Mouse (Mus musculus): ENCODE results near the gene Neurod6. TPM values are rescaled to one million over a fixed set of nuclear protein-coding genes. Genes with fewer than 3 reads are reported as not detected.
"Not testable (repeated sequence)": the region's sequence is repeated elsewhere in the genome, so short reads cannot be mapped to it uniquely, and the experiment has no call there.

The Neurod6 gene
- not detected in 2 replicates for polyA plus RNA-seq (2015; fragmentation: Nextera tagmentation; extraction: Ambion mirVana)

GRCm38 (mm10) chr6:55680974-55681373 is at the start of gene Neurod6:
Gene Neurod6 (minus strand): TSS chr6:55681263.
- Histone ChIP-seq H3K36me3 (ENCODE audit: insufficient read depth, low read length) (no peaks in the 10 kb centered on the region), H3K4me2 (replicated peaks; ENCODE audit: low read depth, low read length) (no peak within 1 kb of the TSS), H3K4me3 (ENCODE audit: low read depth, low read length) (no peak within 1 kb of the TSS), H3K27ac (ENCODE audit: low read length) (no peak within 1 kb of the TSS), H3K9ac (replicated peaks; ENCODE audit: low read depth) (no peak within 1 kb of the TSS), H3K9me3 (ENCODE audit: low read length) (no peaks in the 10 kb centered on the region), H3K27me3 (replicated peaks; ENCODE audit: insufficient read depth, low read length) (0 out of 2 replicates have a peak, but pooled peaks cover 6% of the 10 kb centered on the region), H3K4me1 (ENCODE audit: insufficient read depth, low read depth, low read length) (no peaks in the 10 kb centered on the region)
- ATAC-seq: no peak
- WGBS: 69% methylated on average over 4 of the region's 4 CpGs
- TF ChIP-seq CTCF (IDR thresholded peaks at IDR 0.05): no peak
- no peak for TF ChIP-seq EP300 (IDR thresholded peaks at IDR 0.05)
- no peak for DNase-seq (ENCODE audit: low spot score)

- ATAC-seq: peak; percentile 17; the same call in 1 of the 2 replicates
- WGBS: 37% methylated on average over 5 of the region's 5 CpGs
These were observed 36.1 kb upstream of the Neurod6 start for GRCm38 (mm10) chr6:55717209-55717608.

GRCm38 (mm10) chr6:55715446-55715845 is 34.4 kb upstream of the Neurod6 start:
- Histone ChIP-seq H3K4me2 (replicated peaks; ENCODE audit: low read depth, low read length) (no peak overlapping the region), H3K4me1 (ENCODE audit: insufficient read depth, low read depth, low read length) (no peaks in the 10 kb centered on the region), H3K9ac (replicated peaks; ENCODE audit: low read depth) (no peak overlapping the region), H3K27me3 (replicated peaks; ENCODE audit: insufficient read depth, low read length) (no peaks in the 10 kb centered on the region), H3K4me3 (ENCODE audit: low read depth, low read length) (no peak overlapping the region), H3K36me3 (ENCODE audit: insufficient read depth, low read length) (no peaks in the 10 kb centered on the region), H3K27ac (ENCODE audit: low read length) (no peak overlapping the region), H3K9me3 (ENCODE audit: low read length) (no peaks in the 10 kb centered on the region)
- peak; percentile 7 for DNase-seq (ENCODE audit: low spot score)
- WGBS: 58% methylated on average over 6 of the region's 6 CpGs
- peak; percentile 41 for ATAC-seq
- TF ChIP-seq CTCF (IDR thresholded peaks at IDR 0.05): no peak
- TF ChIP-seq EP300 (IDR thresholded peaks at IDR 0.05): no peak

More at GRCm38 (mm10) chr6:55717209-55717608, 36.1 kb upstream of the Neurod6 start:
- peak; percentile 59 for DNase-seq (ENCODE audit: low spot score)
- H3K9ac ChIP-seq (replicated peaks; ENCODE audit: low read depth): no peak overlapping the region
- no peaks in the 10 kb centered on the region for H3K36me3 ChIP-seq (ENCODE audit: insufficient read depth, low read length)
- no peak overlapping the region for H3K4me2 ChIP-seq (replicated peaks; ENCODE audit: low read depth, low read length)
- H3K27me3 ChIP-seq (replicated peaks; ENCODE audit: insufficient read depth, low read length): no peaks in the 10 kb centered on the region
- no peak overlapping the region for H3K27ac ChIP-seq (ENCODE audit: low read length)
- H3K9me3 ChIP-seq (ENCODE audit: low read length): no peaks in the 10 kb centered on the region
- no peaks in the 10 kb centered on the region for H3K4me1 ChIP-seq (ENCODE audit: insufficient read depth, low read depth, low read length)
- TF ChIP-seq CTCF (IDR thresholded peaks at IDR 0.05) (peak; percentile 80), EP300 (IDR thresholded peaks at IDR 0.05) (no peak)
- no peak overlapping the region for H3K4me3 ChIP-seq (ENCODE audit: low read depth, low read length)

GRCm38 (mm10) chr6:55710913-55711312 is 29.9 kb upstream of the Neurod6 start:
- H3K27me3 ChIP-seq (replicated peaks; ENCODE audit: insufficient read depth, low read length); H3K9ac ChIP-seq (replicated peaks; ENCODE audit: low read depth); ATAC-seq; DNase-seq (ENCODE audit: low spot score); H3K4me3 ChIP-seq (ENCODE audit: low read depth, low read length); H3K9me3 ChIP-seq (ENCODE audit: low read length); H3K36me3 ChIP-seq (ENCODE audit: insufficient read depth, low read length); H3K4me1 ChIP-seq (ENCODE audit: insufficient read depth, low read depth, low read length); H3K4me2 ChIP-seq (replicated peaks; ENCODE audit: low read depth, low read length); H3K27ac ChIP-seq (ENCODE audit: low read length): not testable (repeated sequence)
- WGBS: 73% methylated on average over 3 of the region's 4 CpGs

- Histone ChIP-seq H3K4me1 (ENCODE audit: insufficient read depth, low read depth, low read length) (no peaks in the 10 kb centered on the region), H3K27me3 (replicated peaks; ENCODE audit: insufficient read depth, low read length) (no peaks in the 10 kb centered on the region), H3K9me3 (ENCODE audit: low read length) (no peaks in the 10 kb centered on the region), H3K4me3 (ENCODE audit: low read depth, low read length) (no peak overlapping the region), H3K36me3 (ENCODE audit: insufficient read depth, low read length) (no peaks in the 10 kb centered on the region), H3K4me2 (replicated peaks; ENCODE audit: low read depth, low read length) (no peak overlapping the region), H3K9ac (replicated peaks; ENCODE audit: low read depth) (no peak overlapping the region), H3K27ac (ENCODE audit: low read length) (no peak overlapping the region)
- no peak for DNase-seq (ENCODE audit: low spot score)
- TF ChIP-seq EP300 (IDR thresholded peaks at IDR 0.05): no peak
- TF ChIP-seq CTCF (IDR thresholded peaks at IDR 0.05): no peak
- WGBS: 89% methylated on average over 1 of the region's 1 CpGs
- no peak for ATAC-seq
These were observed 23.7 kb upstream of the Neurod6 start for GRCm38 (mm10) chr6:55704759-55705104.

- WGBS: 88% methylated on average over 8 of the region's 8 CpGs
- no peak overlapping the region for H3K9ac ChIP-seq (replicated peaks; ENCODE audit: low read depth)
These were observed 23.1 kb upstream of the Neurod6 start for GRCm38 (mm10) chr6:55704061-55704758.

More at GRCm38 (mm10) chr6:55704061-55704758, 23.1 kb upstream of the Neurod6 start:
- H3K4me1 ChIP-seq (ENCODE audit: insufficient read depth, low read depth, low read length): no peaks in the 10 kb centered on the region
- no peaks in the 10 kb centered on the region for H3K9me3 ChIP-seq (ENCODE audit: low read length)
- H3K4me3 ChIP-seq (ENCODE audit: low read depth, low read length): no peak overlapping the region
- no peak overlapping the region for H3K27ac ChIP-seq (ENCODE audit: low read length)
- no peaks in the 10 kb centered on the region for H3K36me3 ChIP-seq (ENCODE audit: insufficient read depth, low read length)
- H3K4me2 ChIP-seq (replicated peaks; ENCODE audit: low read depth, low read length): no peak overlapping the region
- H3K27me3 ChIP-seq (replicated peaks; ENCODE audit: insufficient read depth, low read length): no peaks in the 10 kb centered on the region
- DNase-seq (ENCODE audit: low spot score) (no peak), ATAC-seq (no peak)
- TF ChIP-seq EP300 (IDR thresholded peaks at IDR 0.05): no peak
- no peak for TF ChIP-seq CTCF (IDR thresholded peaks at IDR 0.05)
